Mouse (Mus musculus) T-helper 1 cell (primary cell): ENCODE measurements around the gene Lpin1.

ENCODE experiments used
- in situ Hi-C: fragments of 300-600 bp; cut with MboI, MseI; formaldehyde crosslinking; loops from one replicate; pipeline ENCODE4 v1.15.1; 2025; ENCODE audit warnings: high pct_unique_total_duplicates

Lpin1 gene

DNA sequence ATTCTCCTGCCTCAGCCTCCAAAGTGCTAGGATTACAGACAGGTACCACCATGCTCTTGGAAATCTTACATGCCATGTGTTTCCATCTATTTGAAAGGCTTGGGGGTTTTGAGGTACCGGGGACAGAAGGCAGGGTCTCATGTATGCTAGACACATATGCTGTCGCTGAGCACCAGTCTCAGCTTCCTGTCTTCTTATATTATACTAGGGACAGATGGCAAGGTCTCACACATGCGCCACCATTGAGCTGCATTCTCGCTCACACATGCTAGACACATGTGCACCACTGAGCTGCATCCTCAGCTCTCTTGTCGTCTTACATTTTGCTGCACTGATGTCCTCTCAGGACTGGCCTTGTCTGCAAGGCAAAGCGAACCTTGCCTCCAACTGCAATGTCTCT lies 8.7 kb upstream of the Lpin1 start:
- in situ Hi-C loops = no loop called here

DNA sequence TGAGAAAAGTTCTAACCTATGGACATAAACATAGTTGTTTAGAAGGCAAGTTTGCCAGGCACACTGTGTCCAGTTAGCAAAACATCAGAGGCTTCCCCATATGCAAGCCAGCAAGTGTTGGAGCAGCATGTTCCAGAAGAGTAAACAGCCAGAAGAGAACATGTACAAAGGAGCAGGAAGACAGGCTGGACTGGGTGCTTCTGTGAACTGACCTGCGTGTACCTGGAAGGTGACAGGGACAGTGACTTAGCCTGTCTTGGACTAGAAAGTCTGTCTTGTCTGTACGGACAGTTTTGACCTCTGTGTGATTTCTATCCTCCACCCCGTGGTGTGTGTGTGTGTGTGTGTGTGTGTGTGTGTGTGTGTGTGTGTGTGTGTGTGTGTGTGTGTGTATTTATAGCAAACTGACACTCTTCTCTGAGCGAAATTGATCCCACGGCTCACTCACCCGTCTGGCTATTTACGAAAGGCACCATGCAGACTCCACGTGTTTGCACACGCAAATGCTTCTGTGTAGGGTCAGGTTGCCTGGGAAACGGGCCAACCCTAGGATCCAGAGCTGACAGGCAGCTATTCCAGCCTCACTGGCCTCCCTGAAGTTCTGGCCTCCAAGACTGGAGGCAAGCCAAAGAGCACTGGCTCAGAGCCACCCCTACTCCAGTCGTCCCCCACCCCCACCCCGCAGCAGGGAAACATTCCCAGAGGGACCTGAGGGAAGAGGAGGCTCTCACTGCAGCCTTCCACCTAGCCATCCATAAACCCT lies 7.9 kb upstream of the Lpin1 start:
- in situ Hi-C loops = no loop called here

DNA sequence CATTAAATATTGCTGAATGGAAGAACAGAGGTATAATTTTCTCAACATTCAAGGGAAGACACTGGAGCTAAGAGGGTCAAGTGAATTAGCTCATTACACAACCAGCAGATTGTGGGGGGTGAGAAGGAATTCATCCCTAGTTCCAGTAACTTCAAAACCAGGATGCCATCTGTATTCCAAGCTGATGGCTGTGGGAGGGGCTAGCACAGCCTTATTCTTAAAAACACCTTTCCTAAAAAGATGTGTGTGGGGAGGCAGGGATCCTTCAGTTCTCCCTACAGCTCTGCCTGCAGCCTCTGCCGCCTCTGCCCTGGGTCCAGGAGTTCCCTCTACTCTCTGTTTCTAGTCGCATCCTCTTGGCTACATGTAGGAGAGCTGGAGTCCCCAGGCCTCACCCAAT lies 5.0 kb upstream of the Lpin1 start:
- in situ Hi-C loops = no loop called here

DNA sequence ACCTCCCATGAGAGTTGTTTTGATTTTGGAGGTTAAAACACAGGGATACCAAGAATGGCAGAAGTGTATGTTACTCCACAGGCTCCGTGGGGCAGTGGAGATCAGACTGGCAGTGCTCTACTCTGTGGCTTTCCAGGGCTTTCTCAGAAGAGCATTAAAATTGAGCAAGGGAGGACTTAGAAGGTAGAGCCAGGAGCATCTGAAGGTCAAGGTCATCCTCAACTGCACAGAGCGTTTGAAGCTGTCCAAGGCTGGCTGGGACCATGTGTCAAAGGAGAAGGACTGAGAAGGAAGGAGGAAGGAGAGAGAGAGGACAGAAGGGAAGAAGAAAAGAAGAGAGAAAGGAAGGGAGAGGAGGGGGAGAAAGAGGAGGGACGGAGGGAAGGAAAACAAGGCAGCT lies 3.8 kb upstream of the Lpin1 start:
- in situ Hi-C loops = no loop called here

DNA sequence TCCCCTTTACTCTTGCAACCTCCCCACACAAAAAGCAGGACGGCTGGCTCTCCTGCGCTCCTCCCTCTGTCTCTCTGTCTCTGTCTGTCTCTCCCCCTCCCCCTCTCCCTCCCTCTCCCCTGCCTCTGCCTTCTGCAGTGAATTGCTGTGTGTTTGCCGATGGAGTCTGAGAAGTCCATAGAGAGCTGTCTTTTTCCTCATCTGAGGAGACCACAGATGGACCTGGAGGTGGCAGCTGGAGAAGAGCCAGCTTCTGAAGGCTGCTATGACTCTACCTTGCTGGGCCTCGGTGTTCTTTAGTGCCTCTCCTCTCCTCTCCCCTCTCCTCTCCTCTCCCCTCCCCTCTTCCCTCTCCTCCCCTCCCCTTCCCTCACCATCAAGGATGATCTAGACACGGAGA lies 5.1 kb downstream of the Lpin1 start:
- in situ Hi-C loops = no loop called here

DNA sequence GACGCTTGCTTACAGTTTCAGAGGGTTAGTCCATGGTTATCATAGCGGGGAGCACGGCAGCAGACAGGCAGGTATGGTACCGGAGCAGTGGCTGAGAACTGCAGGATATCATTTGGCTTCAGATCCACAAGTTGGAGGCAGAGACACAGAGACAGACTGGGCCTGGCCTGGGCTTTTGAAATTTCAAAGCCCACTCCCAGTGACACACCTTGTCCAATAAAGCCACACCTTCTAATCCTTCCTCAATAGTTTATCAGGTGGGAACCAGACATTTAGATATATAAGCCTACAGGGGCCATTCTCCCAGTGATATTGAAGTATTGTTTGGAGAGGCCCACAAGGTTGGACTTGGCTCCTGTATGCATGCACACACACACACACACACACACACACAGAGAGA lies 8.5 kb downstream of the Lpin1 start:
- in situ Hi-C loops = no loop called here

DNA sequence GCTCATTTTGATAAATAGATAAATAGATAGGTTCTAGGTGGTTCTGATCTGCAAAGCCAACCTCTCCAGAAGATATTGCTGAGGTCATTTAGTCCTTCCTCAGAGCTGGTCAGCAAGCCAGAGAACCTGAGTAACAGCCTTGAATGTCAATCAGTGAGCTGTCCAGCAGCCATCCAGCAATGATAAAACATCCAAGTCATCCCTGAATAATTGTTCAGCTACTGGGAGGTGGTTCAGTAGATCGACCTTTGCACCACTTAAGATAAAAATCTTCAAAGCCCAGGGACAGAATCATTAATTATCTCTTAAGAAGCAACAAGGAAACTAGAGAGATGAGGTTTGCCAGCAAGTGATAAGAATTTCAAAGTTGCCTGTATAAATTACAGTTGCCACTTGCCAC lies 10.4 kb downstream of the Lpin1 start:
- in situ Hi-C loops = no loop called here

DNA sequence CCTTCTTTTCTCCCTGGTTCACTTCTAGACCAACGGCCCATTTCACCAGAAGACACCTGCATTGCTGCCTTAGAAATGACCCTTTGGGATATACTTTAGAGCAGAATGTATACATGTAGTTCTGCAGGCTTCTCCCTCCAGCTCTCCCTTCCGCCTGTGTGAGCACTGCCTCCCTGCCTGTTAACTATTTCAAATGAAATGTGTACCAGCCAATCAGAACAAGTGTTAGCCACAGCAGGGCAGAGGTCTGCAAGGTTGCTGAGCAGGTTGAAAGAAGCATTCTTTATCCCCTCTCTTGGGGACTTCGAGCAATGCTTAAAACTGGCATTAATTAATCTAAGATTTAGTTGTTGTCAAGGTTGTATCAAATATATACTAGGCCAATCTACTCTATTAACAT lies 11.4 kb downstream of the Lpin1 start:
- in situ Hi-C loops = loop anchor here (10.0 kb wide), 1 partner anchor 295 kb away; the partner anchor contains the start of gene Rock2

DNA sequence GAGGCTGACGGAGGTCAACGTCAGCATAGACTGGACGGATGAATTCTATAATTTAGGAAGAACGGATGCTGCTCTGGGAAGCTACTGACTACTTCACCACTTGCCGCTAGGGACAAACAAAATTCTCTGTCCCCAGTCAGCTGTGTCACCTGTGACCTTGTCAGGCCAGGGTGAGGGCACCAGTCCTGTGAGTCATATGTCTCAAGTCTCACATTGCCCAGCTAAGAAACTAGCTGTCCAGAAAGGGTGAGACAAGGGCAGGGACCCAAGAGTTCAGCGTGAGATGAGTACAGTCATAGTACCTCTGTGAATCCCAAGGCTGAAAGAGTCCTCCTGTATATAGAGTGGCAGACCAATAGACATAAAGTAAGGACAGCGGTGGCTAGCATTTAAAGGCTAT lies 17.0 kb downstream of the Lpin1 start:
- in situ Hi-C loops = loop anchor here (10.0 kb wide), 1 partner anchor 301 kb away; the partner anchor contains the start of gene Rock2

DNA sequence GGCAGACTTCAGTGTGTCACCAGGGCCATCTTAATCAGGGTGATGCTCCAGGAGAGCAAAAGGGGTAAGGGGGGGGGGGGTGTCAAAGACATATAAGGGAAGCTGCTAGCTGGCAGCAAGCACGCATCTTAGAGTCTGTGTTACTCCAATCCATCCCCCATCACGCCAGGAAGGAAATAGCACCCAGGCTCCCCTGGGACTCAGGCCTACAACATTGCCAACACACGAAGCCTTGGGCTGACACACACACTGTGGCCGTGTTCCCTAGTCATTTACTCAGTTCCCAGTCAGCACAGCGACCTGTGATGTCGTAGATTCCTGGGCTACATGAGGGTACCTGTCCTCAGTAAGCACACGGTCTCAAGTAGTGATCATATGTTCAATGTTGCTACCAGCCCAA lies 17.8 kb downstream of the Lpin1 start:
- in situ Hi-C loops = loop anchor here (10.0 kb wide), 1 partner anchor 302 kb away; the partner anchor contains the start of gene Rock2

DNA sequence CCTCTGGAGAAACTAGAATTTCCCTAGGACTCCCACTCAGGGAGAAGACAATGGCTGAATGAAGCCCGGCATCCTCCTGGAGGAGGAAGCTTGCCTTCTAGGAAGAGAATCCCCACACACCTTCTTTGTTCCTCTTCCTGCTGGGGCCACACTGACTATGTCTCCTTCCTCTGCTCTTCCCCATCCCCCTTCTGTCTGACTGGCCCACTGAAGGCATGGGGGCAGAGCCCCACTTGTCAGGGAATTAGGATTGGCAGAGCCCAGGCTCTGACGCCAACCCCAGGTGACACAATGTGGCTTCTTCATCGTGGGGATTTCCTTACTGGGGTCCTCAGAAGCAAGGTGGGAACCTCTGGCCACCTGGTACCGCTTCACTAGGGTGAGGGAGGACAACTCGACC lies 18.3 kb downstream of the Lpin1 start:
- in situ Hi-C loops = loop anchor here (10.0 kb wide), 1 partner anchor 302 kb away; the partner anchor contains the start of gene Rock2

DNA sequence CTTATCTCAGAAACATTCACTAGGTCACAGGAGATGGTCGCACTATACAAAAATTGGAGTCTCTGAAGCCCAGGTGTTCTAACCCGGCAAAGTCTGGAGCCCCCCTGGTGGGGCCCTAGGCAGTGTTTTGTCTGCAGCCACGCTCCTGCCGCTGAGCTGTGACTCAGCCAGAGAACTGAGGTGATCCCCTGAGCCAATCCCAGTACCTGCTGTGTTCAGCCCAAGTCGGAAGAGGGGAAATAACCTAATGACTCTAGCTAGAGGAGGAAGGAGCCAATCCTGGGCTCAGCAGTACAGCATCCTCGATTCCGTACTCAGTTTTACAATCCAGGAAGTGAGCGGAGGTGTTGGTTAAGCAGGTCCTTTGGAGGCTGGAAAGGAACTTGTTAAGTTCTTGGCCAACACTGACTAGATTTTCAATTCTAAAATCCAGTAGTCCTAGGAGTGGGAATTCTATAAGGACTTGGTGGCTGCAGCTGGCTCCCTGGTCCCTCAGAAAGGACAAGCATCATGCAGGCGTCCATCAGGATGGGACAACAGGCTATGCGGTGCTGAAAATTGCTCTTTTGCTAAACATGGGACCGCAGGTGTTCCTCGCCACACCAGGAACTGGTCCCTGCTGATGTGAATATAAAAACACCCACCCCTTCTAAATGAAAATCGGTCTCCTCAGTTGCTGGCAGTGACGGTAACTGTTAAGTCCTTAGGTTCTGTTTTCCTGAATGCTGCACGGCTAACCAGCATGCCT lies 19.1 kb downstream of the Lpin1 start:
- in situ Hi-C loops = loop anchor here (10.0 kb wide), 1 partner anchor 303 kb away; the partner anchor contains the start of gene Rock2

DNA sequence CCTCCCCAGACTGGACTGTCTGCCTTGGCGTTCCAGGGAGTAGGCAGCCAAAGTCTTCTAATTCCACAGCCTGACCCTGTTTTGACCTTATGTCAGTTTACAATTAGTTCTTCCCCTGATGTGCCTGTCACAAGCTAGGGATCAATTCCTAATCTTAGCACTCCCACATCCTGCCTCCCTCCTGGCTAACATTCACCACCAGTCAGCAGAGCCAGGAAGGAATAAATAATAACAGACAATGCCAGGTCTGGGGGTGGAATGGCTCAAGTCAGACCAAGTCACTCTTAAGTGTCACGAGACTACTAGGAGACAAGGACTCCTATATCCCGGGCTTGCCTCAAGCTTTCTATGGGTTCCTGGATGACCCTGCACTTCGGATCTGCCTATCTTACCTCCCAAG lies 20.8 kb downstream of the Lpin1 start:
- in situ Hi-C loops = loop anchor here (5.0 to 10.0 kb wide), 2 partner anchors 305 to 672 kb away; partner anchors contain the start of gene Rock2

DNA sequence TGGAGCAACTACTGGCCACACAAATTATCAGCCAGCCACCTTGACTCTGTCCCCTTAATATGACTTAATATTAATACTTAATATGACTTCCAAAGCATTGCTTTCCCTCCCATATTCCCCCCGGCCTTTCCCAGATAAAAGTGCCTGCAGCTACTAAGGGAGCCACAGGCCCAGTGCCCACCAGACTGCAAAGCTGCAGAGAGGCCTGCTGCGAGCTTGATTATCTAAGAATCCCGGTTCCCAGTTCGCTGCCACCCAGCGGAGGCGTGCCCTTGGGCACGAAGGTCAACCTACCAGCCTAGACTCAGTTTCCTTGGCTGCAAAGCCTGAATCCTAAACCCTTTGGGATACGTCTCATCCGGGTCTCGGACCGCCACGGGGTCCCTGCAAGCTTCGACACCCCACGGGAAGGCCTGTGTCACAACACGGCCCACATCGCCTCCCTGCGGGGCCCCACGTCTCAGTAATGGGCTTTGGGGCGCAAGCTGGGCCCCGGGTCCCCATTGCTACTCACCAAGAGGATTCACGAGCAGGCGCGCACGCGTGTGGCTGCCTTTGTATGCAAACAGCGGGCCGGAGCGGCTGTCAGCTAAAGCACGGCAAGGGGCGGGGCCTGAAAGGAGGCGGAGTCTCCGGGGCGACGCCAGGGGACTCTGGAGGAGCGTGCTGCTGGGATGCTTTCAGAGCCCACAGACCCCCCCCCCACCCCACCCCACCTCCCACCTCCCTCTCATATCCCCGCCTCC lies 21.4 kb downstream of the Lpin1 start:
- in situ Hi-C loops = loop anchor here (5.0 kb wide), 1 partner anchor 673 kb away; no protein-coding TSS in a partner anchor

DNA sequence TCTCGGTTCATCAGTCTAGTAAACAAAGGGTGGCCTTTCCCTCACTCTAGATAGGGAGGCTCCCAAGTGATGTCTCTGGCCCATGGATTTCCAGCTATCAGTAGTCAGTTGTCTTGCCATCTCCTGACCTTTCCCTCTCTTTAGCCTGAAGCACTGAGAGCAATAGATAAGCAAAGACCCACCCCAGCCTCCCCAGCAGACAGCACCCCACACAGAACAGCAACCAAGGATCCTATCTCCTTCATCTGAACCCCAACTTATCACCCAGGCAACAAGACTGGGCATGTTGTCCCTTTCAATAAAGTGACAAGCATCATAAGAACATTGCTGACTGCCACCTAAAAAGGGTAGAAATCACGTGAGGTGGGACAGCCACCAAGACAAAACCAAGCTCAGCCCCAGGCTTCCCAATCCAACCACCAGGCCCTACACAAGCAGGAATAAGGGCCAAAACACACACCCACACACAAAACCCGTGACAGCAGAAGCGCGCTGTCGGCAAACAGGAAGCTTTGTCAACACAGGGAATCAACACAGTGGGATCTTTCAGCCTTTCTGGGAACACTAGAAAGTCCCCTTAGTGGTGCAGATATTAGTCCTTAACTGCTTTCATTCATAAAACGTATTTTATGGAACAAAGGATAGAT lies 22.2 kb downstream of the Lpin1 start:
- in situ Hi-C loops = loop anchor here (5.0 kb wide), 1 partner anchor 674 kb away; no protein-coding TSS in a partner anchor

DNA sequence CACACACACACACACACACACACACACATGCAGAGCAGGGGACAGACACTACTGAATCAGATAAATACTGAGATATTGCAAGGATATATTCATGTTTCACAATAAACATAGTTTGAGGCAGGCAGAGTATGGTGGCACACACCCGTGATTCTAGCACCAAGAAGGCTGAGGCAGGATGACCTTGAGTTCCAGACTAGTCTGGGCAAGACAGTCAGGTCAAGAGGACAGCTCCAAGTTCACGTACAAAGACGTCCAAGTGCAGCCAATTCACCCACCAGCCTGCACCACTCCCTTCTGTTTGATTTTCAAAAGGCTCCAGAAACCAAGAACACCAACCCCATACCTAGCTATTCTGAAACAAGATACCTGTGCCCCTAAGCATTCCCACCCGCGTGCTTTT lies 23.0 kb downstream of the Lpin1 start:
- in situ Hi-C loops = loop anchor here (5.0 kb wide), 1 partner anchor 675 kb away; no protein-coding TSS in a partner anchor

DNA sequence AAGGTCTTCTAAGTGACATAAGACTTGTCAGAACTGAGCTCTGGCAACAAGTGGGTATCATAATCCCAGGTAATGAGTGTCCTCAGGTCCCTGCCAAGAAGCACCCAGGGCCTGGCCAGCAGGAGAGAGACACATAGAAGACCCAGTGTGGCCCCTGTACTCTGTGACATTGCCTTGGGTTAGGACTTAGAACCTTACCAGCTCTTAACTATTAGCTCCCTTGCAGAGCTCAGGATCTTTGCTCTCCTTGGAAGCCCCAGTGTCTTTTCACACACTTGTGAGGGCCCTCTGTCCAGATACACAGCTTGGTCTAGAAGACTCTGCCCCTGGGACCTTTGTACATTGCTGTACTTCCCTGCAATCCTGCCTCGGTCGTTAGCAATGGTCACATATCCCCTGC lies 23.7 kb downstream of the Lpin1 start:
- in situ Hi-C loops = loop anchor here (5.0 kb wide), 1 partner anchor 675 kb away; no protein-coding TSS in a partner anchor

DNA sequence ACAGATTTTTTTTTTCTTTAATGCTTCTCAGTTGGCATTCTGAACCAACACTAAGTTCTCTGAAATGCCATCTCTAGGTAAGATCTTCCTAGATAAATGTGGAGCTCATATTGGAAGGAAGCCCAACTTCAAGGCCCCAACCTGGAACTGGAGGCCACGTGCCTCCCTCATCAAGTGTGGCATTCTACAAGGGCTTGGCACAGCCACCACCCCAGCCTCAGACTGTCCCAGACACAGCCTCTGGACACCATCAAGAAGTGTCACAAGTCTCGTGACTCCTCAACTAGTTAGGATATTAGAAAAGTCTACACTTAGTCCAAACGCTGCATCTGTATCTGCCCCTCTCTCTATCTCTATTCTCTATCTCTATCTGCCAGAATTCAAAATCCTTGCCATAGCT lies 25.8 kb downstream of the Lpin1 start:
- in situ Hi-C loops = loop anchor here (5.0 kb wide), 1 partner anchor 677 kb away; no protein-coding TSS in a partner anchor

DNA sequence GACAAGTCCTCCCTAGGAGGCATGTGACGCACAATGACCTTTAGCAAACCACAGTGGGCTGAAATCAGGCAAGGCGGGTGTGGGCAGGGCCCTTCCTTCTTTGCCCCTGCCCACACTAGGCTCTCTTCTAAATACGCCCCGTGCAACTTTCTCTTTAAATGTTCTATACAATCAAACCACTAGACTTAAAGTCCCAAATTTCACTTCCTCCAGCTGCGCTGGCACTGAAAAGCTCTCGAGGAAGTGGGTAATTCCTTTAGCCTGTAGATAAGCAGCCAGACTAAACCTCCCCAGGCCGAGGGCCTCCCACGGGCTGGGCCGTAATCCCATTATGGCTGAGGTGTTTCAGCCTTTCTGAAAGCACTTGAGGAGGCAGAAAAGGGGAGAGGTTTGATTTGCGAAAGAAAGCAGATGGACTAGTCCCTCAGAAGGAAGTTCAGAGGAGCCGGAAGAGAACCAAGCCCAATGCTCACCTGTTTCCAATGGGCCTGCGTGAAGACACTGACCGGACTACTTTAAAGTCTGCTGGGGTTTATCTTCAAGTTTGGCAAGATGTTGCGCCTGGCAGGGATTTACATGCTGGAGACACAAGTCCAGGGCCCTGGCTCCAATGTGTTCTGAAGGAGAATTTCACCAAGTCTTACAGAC lies 26.6 kb downstream of the Lpin1 start:
- in situ Hi-C loops = no loop called here

DNA sequence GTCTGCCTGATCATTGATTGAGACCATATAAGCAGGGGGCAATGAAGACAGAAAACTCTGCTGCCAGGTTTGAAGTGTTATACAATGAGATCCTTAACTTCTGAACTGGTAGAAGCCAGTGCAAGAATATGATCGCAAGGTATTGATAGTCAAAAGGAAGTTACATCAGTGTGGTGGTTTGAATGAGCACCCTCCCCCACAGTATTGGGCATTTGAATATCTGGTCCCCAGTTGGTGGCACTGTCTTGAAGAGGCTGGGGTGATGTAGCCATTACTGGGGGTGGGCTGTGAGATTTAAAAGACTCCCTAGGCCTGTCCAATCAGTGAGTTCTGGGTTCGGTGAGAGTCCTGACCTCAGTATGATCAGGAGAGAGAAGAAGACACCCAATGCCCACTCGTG lies 27.5 kb downstream of the Lpin1 start:
- in situ Hi-C loops = no loop called here

DNA sequence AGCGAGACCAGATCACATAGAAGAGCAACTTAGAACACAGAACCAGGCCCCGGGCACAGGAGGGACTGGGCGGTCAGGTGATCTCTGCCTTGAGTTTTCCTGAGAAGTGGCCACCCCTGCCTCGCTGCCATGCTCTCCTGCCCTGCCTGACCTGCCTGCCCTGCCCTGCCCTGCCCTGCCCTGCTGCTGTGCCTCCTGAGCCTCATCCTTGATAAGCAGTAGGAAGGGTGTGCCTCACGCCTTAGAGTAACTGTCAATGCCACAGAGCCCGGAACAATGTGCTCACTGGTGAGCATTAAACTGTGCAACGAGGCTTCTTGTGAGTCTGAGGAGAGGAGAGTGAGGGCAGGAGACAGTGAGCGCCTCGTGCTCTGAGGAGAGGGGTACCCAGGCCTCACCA lies 30.5 kb downstream of the Lpin1 start:
- in situ Hi-C loops = no loop called here
